Mouse (Mus musculus) midbrain, embryonic 16.5 days (tissue): ENCODE measurements around the gene 1700012B07Rik. TPM values are rescaled to one million over a fixed set of nuclear protein-coding genes. Genes with fewer than 3 reads are reported as not detected.

ENCODE experiments used
- ATAC-seq: fragments of 200-750 bp; cut with Nextera tagmentation; 2 replicates; pipeline ENCODE4 v1.8.0; 2017; ENCODE audit warnings: moderate TSS enrichment
- H3K27ac ChIP-seq: fragments of 300-500 bp; sonication (generic); 2 replicates; pipeline ENCODE4 v1.5.1; 2014; ENCODE audit warnings: mild to moderate bottlenecking, low read length, mixed read lengths
- H3K27me3 ChIP-seq: fragments of 300-500 bp; sonication (generic); 2 replicates; pipeline ENCODE4 v1.6.1; 2014; ENCODE audit warnings: low read depth, low read length, mixed read lengths; ENCODE audit not compliant: control insufficient read depth, insufficient read depth
- H3K36me3 ChIP-seq: fragments of 300-500 bp; sonication (generic); 2 replicates; pipeline ENCODE4 v1.6.1; 2014; ENCODE audit warnings: mild to moderate bottlenecking, low read length, moderate library complexity, mixed read lengths; ENCODE audit not compliant: control insufficient read depth, insufficient read depth
- H3K4me1 ChIP-seq: fragments of 300-500 bp; sonication (generic); 2 replicates; pipeline ENCODE4 v1.6.1; 2014; ENCODE audit warnings: mild to moderate bottlenecking, low read length, mixed read lengths; ENCODE audit not compliant: control insufficient read depth, insufficient read depth
- H3K4me2 ChIP-seq: fragments of 300-500 bp; sonication (generic); 2 replicates; pipeline ENCODE4 v1.6.1; 2014; ENCODE audit warnings: mild to moderate bottlenecking, low read length, mixed read lengths
- H3K4me3 ChIP-seq: fragments of 300-500 bp; sonication (generic); 2 replicates; pipeline ENCODE4 v1.5.1; 2014; ENCODE audit warnings: low read depth, mild to moderate bottlenecking, low read length, moderate library complexity, mixed read lengths
- H3K9ac ChIP-seq: fragments of 300-500 bp; sonication (generic); 2 replicates; pipeline ENCODE4 v1.6.1; 2014; ENCODE audit warnings: low read depth, low read length, mixed read lengths
- H3K9me3 ChIP-seq: fragments of 300-500 bp; sonication (generic); replicated peaks from 2 replicates; pipeline ENCODE4 v1.6.1; 2014; ENCODE audit warnings: mild to moderate bottlenecking, low read length, mixed read lengths; ENCODE audit not compliant: control insufficient read depth, poor library complexity, severe bottlenecking
- WGBS: fragments of 180-500 bp; shearing (Covaris S2); extraction: QIAGEN DNeasy Blood & Tissue Kit; methylation state at CpG from one replicate; pipeline ENCODE4 v1.1.7; 2014; 5-methylcytosine and 5-hydroxymethylcytosine counted together
- polyA plus RNA-seq: library from polyadenylated mRNA; unstranded; fragments of >200 nt; fragmentation: Nextera tagmentation; extraction: Ambion mirVana; gene quantifications from 2 replicates; pipeline ENCODE4 v1.2.1, GENCODE M21; 2015

1700012B07Rik gene
- polyA plus RNA-seq, 1 experiment from 2014 or later = not detected

DNA sequence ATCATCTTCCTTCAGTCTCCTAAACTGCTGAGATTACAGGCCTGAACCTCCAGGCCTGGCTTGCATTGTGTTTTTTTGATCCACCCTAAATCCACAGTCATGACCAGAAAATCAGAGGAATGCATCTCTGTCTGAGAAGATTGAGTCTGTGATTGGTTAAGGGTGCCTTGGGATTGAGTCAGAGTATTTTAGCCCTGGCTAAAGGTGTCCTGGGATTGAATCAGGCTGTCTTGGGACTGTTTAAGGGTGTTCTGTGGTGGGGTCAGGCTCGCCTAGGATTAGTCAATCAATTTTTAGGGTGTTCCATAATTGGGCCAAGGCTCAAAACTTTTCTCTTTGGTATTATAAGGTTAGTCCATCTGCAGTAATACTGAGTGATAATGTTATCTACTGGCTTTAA is 10.9 kb downstream of the 1700012B07Rik start:
- H3K4me2 ChIP-seq = no peak overlapping the region
- WGBS = 73% methylated on average over 1 of the region's 1 CpGs
- no peaks in the 10 kb centered on the region for H3K27me3 ChIP-seq
- H3K36me3 ChIP-seq = no peaks in the 10 kb centered on the region
- no peak overlapping the region for H3K9ac ChIP-seq
- no peaks in the 10 kb centered on the region for H3K4me1 ChIP-seq
- H3K9me3 ChIP-seq = no peaks in the 10 kb centered on the region
- no peak overlapping the region for H3K4me3 ChIP-seq
- ATAC-seq = no peak
- no peak overlapping the region for H3K27ac ChIP-seq

- Histone ChIP-seq H3K9ac (no peak overlapping the region), H3K27ac (no peak overlapping the region), H3K4me2 (no peak overlapping the region), H3K9me3 (no peaks in the 10 kb centered on the region), H3K36me3 (no peaks in the 10 kb centered on the region), H3K4me1 (no peaks in the 10 kb centered on the region), H3K4me3 (no peak overlapping the region), H3K27me3 (no peaks in the 10 kb centered on the region)
- no peak for ATAC-seq
- WGBS = 78% methylated on average over 2 of the region's 2 CpGs
Measured at GRCm38 (mm10) chr11:109811721-109812120, 16.1 kb downstream of the 1700012B07Rik start.

DNA sequence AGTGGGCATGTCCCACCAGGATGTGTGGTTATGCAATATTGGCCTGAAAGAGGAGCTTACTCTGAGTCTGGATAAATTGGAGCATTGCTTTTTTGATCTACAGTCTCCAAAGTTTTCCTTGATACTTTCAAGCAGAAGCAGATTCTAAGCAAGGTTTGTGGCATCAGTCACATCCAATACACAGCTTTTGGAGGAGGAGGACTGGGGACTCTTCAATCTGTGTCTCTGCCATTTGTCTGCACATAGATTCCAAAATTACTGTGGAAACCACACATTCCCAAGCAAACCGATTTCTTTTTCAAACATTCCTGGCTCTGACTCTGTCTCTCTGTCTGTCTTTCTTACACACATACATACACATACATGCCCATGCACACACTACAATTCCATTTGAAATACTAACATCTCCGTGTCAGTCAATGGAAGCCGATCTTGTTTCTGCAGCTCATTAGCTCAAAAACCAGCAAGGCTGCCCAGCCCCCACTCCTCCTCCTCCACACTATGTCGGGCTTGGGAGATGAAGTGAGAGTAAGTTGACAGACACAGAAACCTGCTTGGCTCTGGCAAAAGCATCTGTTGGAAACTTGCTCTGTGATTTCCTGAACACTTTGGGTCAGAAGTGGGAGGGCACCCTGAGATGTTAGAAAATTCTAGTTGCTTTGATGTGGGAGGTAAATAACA is 18.5 kb downstream of the 1700012B07Rik start:
- Histone ChIP-seq H3K9ac (no peak overlapping the region), H3K4me1 (no peaks in the 10 kb centered on the region), H3K9me3 (no peaks in the 10 kb centered on the region), H3K27ac (no peak overlapping the region), H3K4me3 (no peak overlapping the region), H3K27me3 (no peaks in the 10 kb centered on the region), H3K4me2 (no peak overlapping the region), H3K36me3 (no peaks in the 10 kb centered on the region)
- WGBS = 70% methylated on average over 4 of the region's 4 CpGs
- no peak for ATAC-seq

- H3K27ac ChIP-seq = no peak overlapping the region
- no peak for ATAC-seq
- no peaks in the 10 kb centered on the region for H3K27me3 ChIP-seq
- no peak overlapping the region for H3K4me3 ChIP-seq
- 80% methylated on average over 1 of the region's 1 CpGs for WGBS
- no peaks in the 10 kb centered on the region for H3K9me3 ChIP-seq
- H3K4me1 ChIP-seq = no peaks in the 10 kb centered on the region
- H3K36me3 ChIP-seq = no peaks in the 10 kb centered on the region
- no peak overlapping the region for H3K9ac ChIP-seq
- no peak overlapping the region for H3K4me2 ChIP-seq
Measured at GRCm38 (mm10) chr11:109801515-109801914, 26.3 kb downstream of the 1700012B07Rik start.

DNA sequence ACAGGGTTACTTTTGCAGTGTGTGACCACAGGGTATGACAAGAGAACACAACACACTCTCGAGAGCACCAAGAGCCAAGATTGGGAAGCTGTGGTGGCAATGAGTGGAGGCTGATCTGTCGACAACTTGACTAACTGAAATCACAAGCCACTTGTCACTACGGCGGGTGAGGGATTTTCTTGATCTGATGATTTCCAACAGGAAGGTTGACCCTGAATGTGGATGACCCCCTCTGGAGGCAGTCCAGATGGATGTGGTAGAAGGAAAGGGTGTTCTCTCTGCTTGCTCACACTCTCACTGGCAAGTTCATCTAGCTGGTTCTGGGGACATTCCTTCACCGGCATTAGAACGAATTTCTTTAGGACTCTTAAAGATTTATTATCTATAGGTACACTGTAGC is 30.3 kb downstream of the 1700012B07Rik start:
- ATAC-seq = no peak
- Histone ChIP-seq H3K4me3 (no peak overlapping the region), H3K9ac (no peak overlapping the region), H3K4me1 (no peaks in the 10 kb centered on the region), H3K36me3 (no peaks in the 10 kb centered on the region), H3K4me2 (no peak overlapping the region), H3K9me3 (no peaks in the 10 kb centered on the region), H3K27me3 (no peaks in the 10 kb centered on the region), H3K27ac (no peak overlapping the region)
- WGBS = 93% methylated on average over 6 of the region's 6 CpGs

- 90% methylated on average over 2 of the region's 2 CpGs for WGBS
- ATAC-seq = no peak
Measured at GRCm38 (mm10) chr11:109795536-109795935, 32.3 kb downstream of the 1700012B07Rik start.

DNA sequence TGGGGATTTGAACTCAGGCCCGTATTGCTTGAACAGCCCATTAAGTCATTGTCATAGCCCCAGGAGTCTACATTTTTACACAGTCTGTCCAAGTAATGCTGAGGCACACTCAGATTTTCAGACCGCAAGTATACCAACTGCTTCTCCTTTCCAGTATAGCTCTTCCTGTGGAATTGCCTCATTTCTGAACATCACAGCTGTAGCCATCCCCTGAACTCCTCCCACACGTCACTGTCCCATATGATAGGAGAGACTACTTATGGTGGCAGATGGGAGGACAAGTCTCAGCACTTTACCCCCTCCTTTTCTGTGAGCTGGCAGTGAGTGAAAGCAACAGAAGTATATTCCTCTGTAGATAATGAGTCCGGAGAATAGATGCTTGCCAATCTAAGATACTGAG is 34.3 kb downstream of the 1700012B07Rik start:
- H3K9ac ChIP-seq = no peak overlapping the region
- H3K4me2 ChIP-seq = no peak overlapping the region
- no peaks in the 10 kb centered on the region for H3K4me1 ChIP-seq
- H3K36me3 ChIP-seq = no peaks in the 10 kb centered on the region
- no peak overlapping the region for H3K4me3 ChIP-seq
- H3K27me3 ChIP-seq = no peaks in the 10 kb centered on the region
- 93% methylated on average over 4 of the region's 4 CpGs for WGBS
- no peak for ATAC-seq
- H3K27ac ChIP-seq = no peak overlapping the region
- H3K9me3 ChIP-seq = no peaks in the 10 kb centered on the region

More at GRCm38 (mm10) chr11:109795536-109795935, 32.3 kb downstream of the 1700012B07Rik start:
- H3K4me3 ChIP-seq = no peak overlapping the region
- no peak overlapping the region for H3K9ac ChIP-seq
- H3K4me1 ChIP-seq = no peaks in the 10 kb centered on the region
- no peaks in the 10 kb centered on the region for H3K36me3 ChIP-seq
- no peak overlapping the region for H3K27ac ChIP-seq
- no peaks in the 10 kb centered on the region for H3K9me3 ChIP-seq
- H3K27me3 ChIP-seq = no peaks in the 10 kb centered on the region
- no peak overlapping the region for H3K4me2 ChIP-seq

DNA sequence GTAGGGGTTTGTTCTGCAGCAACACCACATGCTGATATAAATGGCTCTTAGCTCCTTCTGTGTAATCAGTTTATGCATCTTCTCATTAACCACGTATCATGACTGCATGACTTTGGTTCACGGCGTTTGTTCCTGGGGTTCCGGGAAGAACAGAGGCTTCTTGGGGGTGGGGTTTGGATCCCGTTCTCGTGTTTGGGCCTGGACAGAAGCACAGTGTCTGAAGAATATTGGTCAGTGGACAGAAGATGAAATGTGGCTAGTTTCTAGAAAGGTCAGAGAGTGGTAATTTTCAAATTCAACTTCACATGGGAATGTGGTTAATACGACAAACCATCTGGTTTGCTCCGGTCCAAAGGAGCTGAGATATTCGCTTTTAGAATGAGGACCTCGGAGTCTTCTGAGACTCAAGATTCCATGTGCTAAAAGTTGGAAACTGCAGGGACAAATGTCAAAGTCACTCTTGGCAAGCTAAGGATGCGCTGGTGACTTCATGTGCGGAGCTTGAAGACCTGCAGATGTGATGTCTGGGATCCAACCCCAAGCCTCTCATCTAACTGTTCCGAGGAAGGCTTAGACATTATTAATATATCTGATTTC is 35.3 kb downstream of the 1700012B07Rik start:
- no peaks in the 10 kb centered on the region for H3K27me3 ChIP-seq
- H3K9me3 ChIP-seq = no peaks in the 10 kb centered on the region
- H3K4me1 ChIP-seq = no peaks in the 10 kb centered on the region
- 92% methylated on average over 13 of the region's 13 CpGs for WGBS
- H3K9ac ChIP-seq = no peak overlapping the region
- H3K27ac ChIP-seq = no peak overlapping the region
- no peak for ATAC-seq
- H3K4me2 ChIP-seq = no peak overlapping the region
- no peak overlapping the region for H3K4me3 ChIP-seq
- no peaks in the 10 kb centered on the region for H3K36me3 ChIP-seq

GRCm38 (mm10) chr11:109791965-109792364 is 35.9 kb downstream of the 1700012B07Rik start:
- Histone ChIP-seq H3K4me3 (no peak overlapping the region), H3K4me2 (no peak overlapping the region), H3K9ac (no peak overlapping the region), H3K36me3 (no peaks in the 10 kb centered on the region), H3K9me3 (no peaks in the 10 kb centered on the region), H3K27me3 (no peaks in the 10 kb centered on the region), H3K4me1 (no peaks in the 10 kb centered on the region), H3K27ac (no peak overlapping the region)
- no peak for ATAC-seq
- WGBS = 95% methylated on average over 2 of the region's 2 CpGs
